Mouse (Mus musculus): ENCODE results near the gene Asic2.

DNA sequence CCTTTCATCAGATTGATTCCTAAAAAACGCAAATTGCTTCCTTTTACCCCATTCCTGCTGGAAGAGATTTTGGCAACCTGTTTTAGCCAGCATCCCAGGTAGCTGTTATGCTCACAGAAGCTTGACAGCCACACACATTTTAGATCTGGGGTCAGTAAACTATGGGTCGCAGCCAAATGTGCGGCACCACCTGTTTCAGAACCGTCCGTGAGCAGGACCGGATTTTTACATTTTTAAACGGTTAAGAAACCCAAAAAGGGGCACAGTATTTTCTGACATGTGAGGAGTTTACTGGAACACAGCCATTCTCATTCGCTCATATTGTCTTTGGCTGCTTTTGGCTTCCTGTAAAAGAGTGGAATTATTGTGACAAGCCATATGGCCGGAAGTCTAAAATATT lies 744.9 kb downstream of the Asic2 start:
- no peak for TF ChIP-seq CTCF (IDR thresholded peaks at IDR 0.05; ENCODE audit: borderline replicate concordance, insufficient read depth, low read depth, low read length)
- TF ChIP-seq POLR2A (IDR thresholded peaks at IDR 0.05; ENCODE audit: borderline replicate concordance, insufficient read depth, low read length) = no peak
